Mouse (Mus musculus) ES-Bruce4 (cell line): ENCODE measurements around the gene Tbc1d9b.

ENCODE experiments used
- CTCF ChIP-seq: IDR thresholded peaks from one replicate; pipeline ENCODE4 v1.8.1; 2011; ENCODE audit warnings: low read depth, low read length
- POLR2A ChIP-seq: IDR thresholded peaks from one replicate; pipeline ENCODE4 v1.8.1; 2011; ENCODE audit warnings: low read length; ENCODE audit not compliant: insufficient read depth

GRCm38 (mm10) chr11:50168352-50168751, 37.2 kb downstream of the Tbc1d9b start:
- TF ChIP-seq CTCF (no peak), POLR2A (no peak)
